Mouse (Mus musculus) right cerebral cortex, adult 18-20 months (tissue): ENCODE results near the gene Enox1.

Experiments used
- DNase-seq: peaks from one replicate; pipeline ENCODE4 v3.0.0; 2022; ENCODE audit warnings: mixed read lengths

Enox1 gene

DNA sequence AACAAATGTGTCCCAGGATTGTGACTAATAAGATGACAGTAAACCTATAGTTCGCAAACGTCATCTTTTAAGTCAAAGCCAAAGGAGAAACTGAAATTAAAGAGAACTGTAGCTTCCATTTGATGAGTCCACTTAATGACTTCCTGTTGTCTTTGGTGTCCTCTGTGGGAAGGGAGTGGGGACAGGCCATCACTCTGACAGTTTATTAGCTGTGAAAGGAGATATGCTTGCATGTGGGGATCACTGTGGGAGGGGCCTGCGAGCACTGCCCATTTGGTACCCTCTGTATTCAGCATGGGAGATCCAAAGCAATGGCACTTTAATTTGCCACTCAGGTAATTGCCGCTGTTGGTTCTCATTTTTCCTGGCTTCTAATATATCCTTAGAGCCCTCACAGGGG, 122.6 kb downstream of the Enox1 start:
- no peak for DNase-seq

GRCm38 (mm10) chr14:77280454-77280853, 123.9 kb downstream of the Enox1 start:
- no peak for DNase-seq

- no peak for DNase-seq
These were observed 124.3 kb downstream of the Enox1 start for GRCm38 (mm10) chr14:77280893-77281292.

DNA sequence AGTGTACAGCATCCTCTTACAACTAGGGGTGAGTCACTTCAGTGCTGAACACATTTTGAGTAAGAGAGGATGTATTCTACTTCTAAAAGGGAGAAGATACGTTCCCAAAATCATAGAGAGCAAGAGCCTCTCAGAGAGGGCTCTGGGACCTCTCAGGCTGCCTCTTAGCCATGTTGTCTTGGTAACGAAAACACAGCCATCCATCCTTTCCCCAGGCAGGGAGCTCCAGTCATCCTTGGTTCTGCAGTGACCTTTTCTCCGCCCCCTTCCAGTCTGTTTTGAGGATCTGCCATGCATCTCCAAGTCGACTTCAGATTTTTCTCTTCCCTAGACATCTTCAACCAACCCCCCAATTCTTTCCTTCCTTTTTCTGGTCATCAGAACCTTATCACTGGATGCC, 127.4 kb downstream of the Enox1 start:
- peak; percentile 27 for DNase-seq

DNA sequence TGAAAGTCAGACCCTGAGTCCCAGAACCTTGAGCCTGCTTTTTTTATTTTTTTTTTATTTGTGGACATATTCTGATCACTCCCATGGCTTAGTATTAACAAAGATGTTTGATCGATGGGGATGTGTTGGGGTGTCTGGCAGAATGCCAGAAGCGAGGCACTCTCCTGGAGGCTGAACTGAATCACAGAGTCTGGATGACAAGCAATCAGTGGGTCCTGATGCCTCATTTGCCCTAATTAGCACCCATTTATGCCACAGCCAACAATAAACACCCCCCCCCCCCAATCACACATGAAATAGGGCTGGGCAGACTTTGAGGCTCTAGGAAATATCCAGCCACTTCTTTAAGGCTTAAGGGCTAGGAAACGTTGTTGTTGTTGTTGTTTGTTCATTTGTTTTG, 128.9 kb downstream of the Enox1 start:
- no peak for DNase-seq

GRCm38 (mm10) chr14:77291756-77292155, 135.2 kb downstream of the Enox1 start:
- DNase-seq: no peak

DNA sequence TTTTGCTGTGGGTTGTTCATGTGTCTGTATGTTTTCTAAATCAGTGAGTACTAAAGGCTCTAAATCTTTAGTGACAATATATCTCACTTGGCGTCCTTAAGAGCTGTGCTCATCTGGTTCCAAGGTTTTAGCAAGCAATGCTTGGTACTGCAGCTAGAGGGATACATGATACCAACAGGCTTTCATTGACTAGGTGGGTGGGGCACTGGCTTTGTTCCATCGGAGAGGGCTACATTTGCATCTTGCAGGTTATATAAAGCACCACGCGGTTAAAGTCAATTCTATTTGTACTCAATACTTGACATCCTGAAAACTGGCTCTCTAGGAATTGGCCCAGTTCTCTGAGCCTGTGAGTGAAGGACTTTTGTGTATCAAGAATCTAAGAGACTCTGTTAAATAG, 140.5 kb downstream of the Enox1 start:
- DNase-seq: peak; percentile 77

DNA sequence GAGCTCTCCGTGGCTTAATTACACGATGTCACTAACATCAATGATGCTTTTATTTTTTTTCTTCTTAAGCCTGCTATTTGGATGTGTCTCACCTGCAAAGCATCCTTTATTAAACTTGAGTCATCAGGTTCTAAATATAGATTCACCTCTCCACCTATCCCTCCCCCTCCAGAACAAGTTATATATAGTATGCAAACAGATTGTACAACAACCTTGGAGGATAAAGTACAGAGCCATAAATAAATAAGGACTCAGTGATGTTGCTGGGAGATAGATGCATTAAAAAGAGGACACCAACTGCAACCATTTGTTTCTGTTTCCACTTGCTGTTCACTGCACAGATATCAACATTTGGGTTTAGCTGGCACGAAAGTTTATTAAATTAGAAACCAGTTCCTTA, 141.8 kb downstream of the Enox1 start:
- no peak for DNase-seq

GRCm38 (mm10) chr14:77309571-77309970, 153.0 kb downstream of the Enox1 start:
- DNase-seq: no peak

- no peak for DNase-seq
These were observed 154.9 kb downstream of the Enox1 start for GRCm38 (mm10) chr14:77311456-77311855.

GRCm38 (mm10) chr14:77319396-77319795, 162.8 kb downstream of the Enox1 start:
- no peak for DNase-seq

GRCm38 (mm10) chr14:77324348-77324747, 167.8 kb downstream of the Enox1 start:
- peak; percentile 51 for DNase-seq

DNA sequence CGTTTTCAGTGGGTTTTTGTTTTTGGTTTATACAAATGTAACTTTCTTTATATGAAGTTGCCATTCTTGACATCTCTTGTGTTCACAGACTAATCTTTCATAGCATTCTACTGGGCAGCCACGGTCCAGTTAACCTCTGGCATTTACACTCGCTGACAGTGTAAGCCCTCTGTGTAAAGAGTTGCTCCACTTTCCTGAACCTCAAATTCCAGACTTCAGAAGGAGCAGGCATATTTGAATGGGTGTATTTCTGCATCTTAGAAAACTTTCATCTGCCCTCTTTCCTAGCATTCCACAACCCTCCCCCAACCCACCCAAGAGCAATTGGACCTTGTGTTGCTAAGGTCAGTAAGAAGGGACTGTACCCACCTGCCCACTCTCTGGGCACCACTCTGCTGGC, 171.1 kb downstream of the Enox1 start:
- DNase-seq: no peak

- no peak for DNase-seq
These were observed 173.2 kb downstream of the Enox1 start for GRCm38 (mm10) chr14:77329791-77330190.

DNA sequence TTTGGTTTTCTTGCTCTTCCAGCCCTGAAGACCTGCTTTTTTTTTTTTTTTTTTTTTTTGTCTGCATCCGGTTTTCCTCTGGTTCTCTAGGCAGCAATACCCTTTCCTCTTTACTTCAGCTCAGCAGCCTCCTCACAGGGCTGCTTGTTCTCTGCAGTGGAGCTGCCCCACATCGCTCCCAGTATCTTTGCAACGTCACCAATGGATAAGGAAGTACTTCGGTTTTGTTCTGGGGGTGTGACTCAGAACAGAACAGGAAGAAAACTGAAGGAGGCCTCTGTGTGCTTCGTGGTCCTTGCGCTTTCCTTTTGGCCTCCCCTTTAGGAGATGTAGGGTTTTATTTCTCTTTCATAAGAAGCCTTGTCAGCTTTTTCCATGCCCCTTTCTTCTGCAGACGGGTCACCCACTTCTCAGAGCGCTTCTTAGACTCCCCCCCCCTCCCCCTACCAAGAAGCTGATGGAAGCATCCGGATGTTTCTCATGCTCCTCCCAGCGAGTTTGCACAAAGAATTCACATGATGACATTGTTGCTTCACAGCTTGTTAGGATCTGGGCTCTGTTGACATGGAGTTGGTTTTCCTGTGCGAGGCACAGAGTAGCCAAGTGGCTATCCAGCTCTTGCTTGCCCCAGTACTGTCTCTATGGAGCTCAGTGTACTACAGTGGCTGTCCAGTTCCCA, 187.2 kb downstream of the Enox1 start:
- DNase-seq: no peak

DNA sequence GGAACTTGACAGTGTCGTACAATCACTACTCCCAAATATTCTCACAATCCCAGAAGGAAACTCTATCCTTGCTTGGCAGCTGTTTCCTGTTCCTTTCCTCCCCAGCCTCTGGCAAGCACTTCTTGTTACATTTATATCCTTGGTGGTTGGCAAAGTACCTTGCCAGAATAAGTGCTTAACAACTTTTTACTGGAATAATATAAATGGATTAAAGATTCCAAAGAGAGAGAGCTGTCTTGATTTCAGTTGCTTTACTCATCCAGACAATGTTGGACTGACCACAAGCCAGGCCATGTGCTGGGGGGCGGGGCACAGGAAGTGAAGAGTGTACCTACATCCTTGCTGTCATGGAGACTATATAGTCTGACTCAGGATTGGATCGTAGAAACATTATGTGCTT, 189.7 kb downstream of the Enox1 start:
- DNase-seq: peak; percentile 58

GRCm38 (mm10) chr14:77351803-77352352, 195.3 kb downstream of the Enox1 start:
- DNase-seq: peak; percentile 37

DNA sequence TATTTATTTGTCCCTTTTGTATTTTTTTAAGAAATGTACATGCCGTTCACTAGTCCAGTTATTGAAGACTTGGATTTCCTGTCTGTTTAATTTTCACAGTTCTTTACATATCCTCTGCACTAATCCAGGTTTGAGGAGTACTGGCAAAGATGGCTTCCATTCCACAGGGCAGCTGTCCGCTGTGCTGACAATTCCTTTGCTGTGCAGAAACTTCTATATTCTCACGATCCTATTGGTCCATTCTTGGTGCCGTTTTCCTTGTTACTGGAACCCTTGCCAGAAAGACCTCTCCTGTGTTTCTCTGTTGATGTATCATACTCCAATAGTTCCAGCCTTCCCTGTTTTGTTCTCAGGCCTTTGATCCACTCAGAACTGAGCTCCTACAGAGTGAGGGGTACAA, 206.1 kb downstream of the Enox1 start:
- no peak for DNase-seq

DNA sequence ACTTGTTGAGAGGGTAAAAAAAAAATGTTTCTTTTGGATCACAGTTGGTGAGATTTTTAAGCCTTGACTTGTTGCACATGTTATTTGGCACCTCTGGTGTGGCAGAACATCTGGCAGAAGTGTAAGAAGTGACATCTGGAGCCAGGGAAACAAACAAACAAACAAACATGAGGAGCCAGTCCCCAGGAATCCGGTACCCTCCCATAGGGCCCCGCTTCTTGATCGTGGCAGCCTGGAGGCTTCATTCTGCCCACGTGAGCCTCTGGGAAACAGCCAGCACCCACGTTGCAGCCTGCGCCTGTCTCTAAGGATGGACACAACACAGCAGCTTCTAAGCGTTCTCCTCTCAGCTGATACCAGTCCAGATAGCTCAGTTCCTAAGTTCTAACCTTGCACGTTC, 211.8 kb downstream of the Enox1 start:
- peak; percentile 25 for DNase-seq

- no peak for DNase-seq
These were observed 212.5 kb downstream of the Enox1 start for GRCm38 (mm10) chr14:77369070-77369469.

DNA sequence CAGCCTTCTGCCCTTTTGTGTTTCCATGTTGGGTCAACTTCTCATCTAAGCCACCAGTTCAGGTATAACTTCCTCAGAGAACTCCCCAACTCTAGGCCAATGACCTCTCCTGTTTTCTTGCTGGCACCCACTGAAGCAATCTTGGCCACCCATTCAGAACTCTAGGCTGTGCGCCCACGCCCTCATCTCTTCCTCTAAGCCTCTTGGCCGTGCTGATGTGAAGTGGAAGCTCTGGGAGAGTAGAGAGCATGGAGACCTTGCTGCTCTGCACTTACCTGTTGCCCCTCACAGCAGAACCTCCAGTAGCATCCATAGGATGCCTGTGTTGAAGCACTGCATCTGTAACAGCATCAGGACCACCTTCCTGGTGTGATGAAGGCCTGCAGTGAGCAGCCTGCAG, 214.0 kb downstream of the Enox1 start:
- no peak for DNase-seq

GRCm38 (mm10) chr14:77371977-77372376, 215.4 kb downstream of the Enox1 start:
- no peak for DNase-seq

- no peak for DNase-seq
These were observed 216.6 kb downstream of the Enox1 start for GRCm38 (mm10) chr14:77373119-77373518.

GRCm38 (mm10) chr14:77375054-77375453, 218.5 kb downstream of the Enox1 start:
- DNase-seq: no peak

- peak; percentile 56 for DNase-seq
These were observed 219.1 kb downstream of the Enox1 start for GRCm38 (mm10) chr14:77375618-77376017.
